Mouse (Mus musculus) frontal cortex, postnatal 36 days (tissue): ENCODE data around the gene 1700125H20Rik.
A peak's percentile ranks its signal among the peaks of the same experiment; 100 is the strongest.
"Not testable (repeated sequence)": the region's sequence is repeated elsewhere in the genome, so short reads cannot be mapped to it uniquely, and the experiment has no call there.

Experiments used
- DNase-seq, 2 experiments: peaks; one replicate each; pipeline ENCODE4 v3.0.0; 2022; ENCODE audit warnings: low spot score in 2 of 2

1700125H20Rik gene

GRCm38 (mm10) chr11:85170058-85170740 lies at the start of gene 1700125H20Rik:
Gene 1700125H20Rik (plus strand): TSS chr11:85170404.
- peak; percentile 85 to 89 for DNase-seq

- DNase-seq, result no peak
These were observed 48.1 kb upstream of the 1700125H20Rik start for GRCm38 (mm10) chr11:85122073-85122472.

- DNase-seq, result no peak
These were observed 46.8 kb upstream of the 1700125H20Rik start for GRCm38 (mm10) chr11:85123267-85123992.

GRCm38 (mm10) chr11:85126257-85127102 lies 43.7 kb upstream of the 1700125H20Rik start:
- no peak for DNase-seq

GRCm38 (mm10) chr11:85128883-85129282 lies 41.3 kb upstream of the 1700125H20Rik start:
- DNase-seq, result no peak

GRCm38 (mm10) chr11:85131542-85131941 lies 38.7 kb upstream of the 1700125H20Rik start:
- DNase-seq, result no peak

GRCm38 (mm10) chr11:85138776-85139474 lies 31.3 kb upstream of the 1700125H20Rik start:
- peak; percentile 12 to 16 for DNase-seq

GRCm38 (mm10) chr11:85139581-85140540 lies 30.3 kb upstream of the 1700125H20Rik start, which contains the start of gene Usp32:
Gene Usp32 (minus strand): TSS chr11:85140161.
- DNase-seq, result peak; percentile 95 to 96

GRCm38 (mm10) chr11:85152256-85152930 lies 17.8 kb upstream of the 1700125H20Rik start:
- DNase-seq, result no peak

GRCm38 (mm10) chr11:85157301-85157700 lies 12.9 kb upstream of the 1700125H20Rik start:
- DNase-seq, result no peak

GRCm38 (mm10) chr11:85163014-85163413 lies 7.2 kb upstream of the 1700125H20Rik start:
- not testable (repeated sequence) for DNase-seq

GRCm38 (mm10) chr11:85164371-85164770 lies 5.8 kb upstream of the 1700125H20Rik start:
- DNase-seq, result no peak

- no peak for DNase-seq
These were observed 2.7 kb upstream of the 1700125H20Rik start for GRCm38 (mm10) chr11:85167503-85167902.

GRCm38 (mm10) chr11:85170833-85171232 lies 629 bp downstream of the 1700125H20Rik start:
- no peak for DNase-seq

GRCm38 (mm10) chr11:85175941-85176340 lies 5.7 kb downstream of the 1700125H20Rik start:
- no peak for DNase-seq

- DNase-seq, result no peak
These were observed 7.6 kb downstream of the 1700125H20Rik start for GRCm38 (mm10) chr11:85177761-85178160.

- no peak for DNase-seq
These were observed 8.2 kb downstream of the 1700125H20Rik start for GRCm38 (mm10) chr11:85178413-85178812.

GRCm38 (mm10) chr11:85182617-85183283 lies 12.5 kb downstream of the 1700125H20Rik start:
- peak; percentile 66 to 70 for DNase-seq

GRCm38 (mm10) chr11:85183284-85183779 lies 13.1 kb downstream of the 1700125H20Rik start:
- no peak for DNase-seq
